Mouse (Mus musculus) small intestine, adult 2 months (tissue): ENCODE measurements around the gene Arl4c.

Source experiments
- CTCF ChIP-seq: fragments of 200-500 bp; IDR thresholded peaks from 2 replicates; pipeline ENCODE4 v1.5.1; 2012; ENCODE audit warnings: low read depth, mild to moderate bottlenecking, control low read depth, inconsistent platforms, low read length, moderate library complexity, mixed read lengths; ENCODE audit not compliant: insufficient replicate concordance, insufficient read length; ENCODE audit errors: extremely low read depth
- POLR2A ChIP-seq: fragments of 200-500 bp; IDR thresholded peaks from 2 replicates; pipeline ENCODE4 v1.6.1; 2012; ENCODE audit warnings: low read depth, mild to moderate bottlenecking, control low read depth, inconsistent platforms, low read length, moderate library complexity

- TF ChIP-seq CTCF (no peak), POLR2A (no peak)
Measured at GRCm38 (mm10) chr1:88625190-88625589, 76.8 kb downstream of the Arl4c start.
